Mouse (Mus musculus) kidney, adult 2 months (tissue): Measurements from ENCODE around the gene Pten.

Experiments
- CTCF ChIP-seq: fragments of 200-500 bp; conservative IDR thresholded peaks from 2 replicates; pipeline ENCODE4 v1.5.1; 2011; ENCODE audit warnings: low read depth, mild to moderate bottlenecking, control low read depth, low read length, moderate library complexity, mixed read lengths; ENCODE audit not compliant: insufficient read depth, insufficient read length
- POLR2A ChIP-seq: fragments of 200-500 bp; IDR thresholded peaks from one replicate; pipeline ENCODE4 v1.6.1; 2011; ENCODE audit warnings: low read depth, low read length, control low read depth

GRCm38 (mm10) chr19:32754188-32755000 is 2.9 kb upstream of the Pten start:
- TF ChIP-seq CTCF (no peak), POLR2A (no peak)
